Mouse (Mus musculus): ENCODE data around the gene Cep63. TPM values are rescaled to one million over a fixed set of nuclear protein-coding genes. Genes with fewer than 3 reads are reported as not detected.
A peak's percentile ranks its signal among the peaks of the same experiment; 100 is the strongest.

Cep63 gene
- polyA plus RNA-seq, 1 experiment from 2014 or later, result 51.6 TPM

- H3K4me3 ChIP-seq (replicated peaks), result no peak overlapping the region
- H3K27me3 ChIP-seq, result no peaks in the 10 kb centered on the region
- WGBS, result 89% methylated on average over 2 of the region's 2 CpGs
- no peak overlapping the region for H3K4me2 ChIP-seq (replicated peaks)
- H3K4me1 ChIP-seq (replicated peaks), result no peaks in the 10 kb centered on the region
- H3K9ac ChIP-seq (replicated peaks), result no peak overlapping the region
- H3K36me3 ChIP-seq, result peaks cover 40% of the 10 kb centered on the region
- no peak overlapping the region for H3K27ac ChIP-seq
- no peaks in the 10 kb centered on the region for H3K9me3 ChIP-seq
- no peak for ATAC-seq
Measured at GRCm38 (mm10) chr9:102601666-102602065, 24.7 kb downstream of the Cep63 start.

GRCm38 (mm10) chr9:102601187-102601586 lies 25.1 kb downstream of the Cep63 start:
- no peaks in the 10 kb centered on the region for H3K4me1 ChIP-seq (replicated peaks)
- 94% methylated on average over 2 of the region's 2 CpGs for WGBS
- H3K27me3 ChIP-seq, result no peaks in the 10 kb centered on the region
- H3K9ac ChIP-seq (replicated peaks), result no peak overlapping the region
- H3K4me2 ChIP-seq (replicated peaks), result no peak overlapping the region
- no peak for ATAC-seq
- no peak overlapping the region for H3K4me3 ChIP-seq (replicated peaks)
- H3K27ac ChIP-seq, result no peak overlapping the region
- H3K9me3 ChIP-seq, result no peaks in the 10 kb centered on the region
- H3K36me3 ChIP-seq, result peaks cover 43% of the 10 kb centered on the region

- no peak overlapping the region for H3K4me3 ChIP-seq (replicated peaks)
- H3K36me3 ChIP-seq, result peaks cover 44% of the 10 kb centered on the region
- H3K27me3 ChIP-seq, result no peaks in the 10 kb centered on the region
- H3K9me3 ChIP-seq, result no peaks in the 10 kb centered on the region
- no peak overlapping the region for H3K27ac ChIP-seq
- H3K9ac ChIP-seq (replicated peaks), result no peak overlapping the region
- no peak overlapping the region for H3K4me2 ChIP-seq (replicated peaks)
- peaks cover 7% of the 10 kb centered on the region for H3K4me1 ChIP-seq (replicated peaks)
- 71% methylated on average over 8 of the region's 8 CpGs for WGBS
- ATAC-seq, result no peak
Measured at GRCm38 (mm10) chr9:102595662-102596436, 30.5 kb downstream of the Cep63 start.

- H3K9ac ChIP-seq (replicated peaks), result no peak overlapping the region
- H3K4me3 ChIP-seq (replicated peaks), result no peak overlapping the region
- WGBS, result 35% methylated on average over 6 of the region's 6 CpGs
- peaks cover 41% of the 10 kb centered on the region for H3K36me3 ChIP-seq
- ATAC-seq, result 0 out of 2 replicates have a peak, but pooled peaks have one; percentile 20
- no peaks in the 10 kb centered on the region for H3K27me3 ChIP-seq
- no peak overlapping the region for H3K4me2 ChIP-seq (replicated peaks)
- no peaks in the 10 kb centered on the region for H3K9me3 ChIP-seq
- no peak overlapping the region for H3K27ac ChIP-seq
- peaks cover 7% of the 10 kb centered on the region for H3K4me1 ChIP-seq (replicated peaks)
Measured at GRCm38 (mm10) chr9:102594667-102595393, 31.5 kb downstream of the Cep63 start.

GRCm38 (mm10) chr9:102587347-102587746 lies 39.0 kb downstream of the Cep63 start:
- H3K4me3 ChIP-seq (replicated peaks), result no peak overlapping the region
- no peak overlapping the region for H3K9ac ChIP-seq (replicated peaks)
- H3K4me2 ChIP-seq (replicated peaks), result no peak overlapping the region
- no peaks in the 10 kb centered on the region for H3K27me3 ChIP-seq
- WGBS, result 80% methylated on average over 5 of the region's 5 CpGs
- H3K36me3 ChIP-seq, result peaks cover 48% of the 10 kb centered on the region
- H3K4me1 ChIP-seq (replicated peaks), result no peaks in the 10 kb centered on the region
- no peaks in the 10 kb centered on the region for H3K9me3 ChIP-seq
- no peak overlapping the region for H3K27ac ChIP-seq
- ATAC-seq, result no peak

- 81% methylated on average over 12 of the region's 12 CpGs for WGBS
Measured at GRCm38 (mm10) chr9:102581921-102582469, 44.3 kb downstream of the Cep63 start.

GRCm38 (mm10) chr9:102577480-102577879 lies 48.9 kb downstream of the Cep63 start:
- Histone ChIP-seq H3K4me3 (replicated peaks) (no peak overlapping the region), H3K9ac (replicated peaks) (no peak overlapping the region), H3K36me3 (no peaks in the 10 kb centered on the region), H3K27ac (no peak overlapping the region), H3K27me3 (no peaks in the 10 kb centered on the region), H3K4me1 (replicated peaks) (peaks cover 7% of the 10 kb centered on the region; the same call in 1 of the 2 replicates), H3K9me3 (no peaks in the 10 kb centered on the region), H3K4me2 (replicated peaks) (no peak overlapping the region)
- ATAC-seq, result no peak
- 93% methylated on average over 5 of the region's 5 CpGs for WGBS

More at GRCm38 (mm10) chr9:102581921-102582469, 44.3 kb downstream of the Cep63 start:
- Histone ChIP-seq H3K27me3 (no peaks in the 10 kb centered on the region), H3K9ac (replicated peaks) (no peak overlapping the region), H3K36me3 (peaks cover 29% of the 10 kb centered on the region), H3K4me2 (replicated peaks) (no peak overlapping the region), H3K4me1 (replicated peaks) (no peaks in the 10 kb centered on the region), H3K27ac (no peak overlapping the region), H3K9me3 (no peaks in the 10 kb centered on the region), H3K4me3 (replicated peaks) (no peak overlapping the region)
- ATAC-seq, result no peak

- 85% methylated on average over 5 of the region's 5 CpGs for WGBS
- no peak for ATAC-seq
- Histone ChIP-seq H3K9me3 (no peaks in the 10 kb centered on the region), H3K36me3 (no peaks in the 10 kb centered on the region), H3K4me1 (replicated peaks) (peaks cover 7% of the 10 kb centered on the region; the same call in 1 of the 2 replicates), H3K27ac (no peak overlapping the region), H3K9ac (replicated peaks) (no peak overlapping the region), H3K4me2 (replicated peaks) (no peak overlapping the region), H3K4me3 (replicated peaks) (no peak overlapping the region), H3K27me3 (no peaks in the 10 kb centered on the region)
Measured at GRCm38 (mm10) chr9:102572888-102573287, 53.4 kb downstream of the Cep63 start.

- no peak overlapping the region for H3K4me2 ChIP-seq (replicated peaks)
- no peaks in the 10 kb centered on the region for H3K36me3 ChIP-seq
- H3K27me3 ChIP-seq, result no peaks in the 10 kb centered on the region
- H3K9me3 ChIP-seq, result 0 out of 2 replicates have a peak, but pooled peaks cover 7% of the 10 kb centered on the region
- H3K27ac ChIP-seq, result no peak overlapping the region
- H3K9ac ChIP-seq (replicated peaks), result no peak overlapping the region
- H3K4me1 ChIP-seq (replicated peaks), result no peaks in the 10 kb centered on the region
- ATAC-seq, result no peak
- WGBS, result 95% methylated on average over 3 of the region's 3 CpGs
- H3K4me3 ChIP-seq (replicated peaks), result no peak overlapping the region
Measured at GRCm38 (mm10) chr9:102558463-102558862, 67.9 kb downstream of the Cep63 start.

- Histone ChIP-seq H3K27ac (no peak overlapping the region), H3K4me3 (replicated peaks) (no peak overlapping the region), H3K9me3 (0 out of 2 replicates have a peak, but pooled peaks cover 6% of the 10 kb centered on the region), H3K4me1 (replicated peaks) (no peaks in the 10 kb centered on the region), H3K4me2 (replicated peaks) (no peak overlapping the region), H3K36me3 (no peaks in the 10 kb centered on the region), H3K9ac (replicated peaks) (no peak overlapping the region), H3K27me3 (peaks cover 20% of the 10 kb centered on the region)
- WGBS, result 87% methylated on average over 3 of the region's 3 CpGs
- ATAC-seq, result no peak
Measured at GRCm38 (mm10) chr9:102553781-102554180, 72.6 kb downstream of the Cep63 start.

- Histone ChIP-seq H3K9me3 (no peaks in the 10 kb centered on the region), H3K27me3 (peaks cover 40% of the 10 kb centered on the region), H3K4me2 (replicated peaks) (no peak overlapping the region), H3K4me1 (replicated peaks) (peaks cover 7% of the 10 kb centered on the region), H3K27ac (no peak overlapping the region), H3K4me3 (replicated peaks) (no peak overlapping the region), H3K9ac (replicated peaks) (no peak overlapping the region), H3K36me3 (no peaks in the 10 kb centered on the region)
- 90% methylated on average over 10 of the region's 10 CpGs for WGBS
- no peak for ATAC-seq
Measured at GRCm38 (mm10) chr9:102551771-102552170, 74.6 kb downstream of the Cep63 start.

GRCm38 (mm10) chr9:102549211-102549610 lies 77.1 kb downstream of the Cep63 start:
- H3K4me2 ChIP-seq (replicated peaks), result no peak overlapping the region
- H3K36me3 ChIP-seq, result no peaks in the 10 kb centered on the region
- peaks cover 30% of the 10 kb centered on the region for H3K4me1 ChIP-seq (replicated peaks)
- no peak overlapping the region for H3K27ac ChIP-seq
- H3K27me3 ChIP-seq, result peaks cover 40% of the 10 kb centered on the region
- no peak overlapping the region for H3K9ac ChIP-seq (replicated peaks)
- H3K9me3 ChIP-seq, result no peaks in the 10 kb centered on the region
- 88% methylated on average over 8 of the region's 8 CpGs for WGBS
- H3K4me3 ChIP-seq (replicated peaks), result no peak overlapping the region
- ATAC-seq, result no peak

All from midbrain, embryonic 13.5 days (tissue).